Mouse (Mus musculus) cortical plate, adult 2 months (tissue): ENCODE data around the gene Arhgap6.
A peak's percentile ranks its signal among the peaks of the same experiment; 100 is the strongest.

Source experiments
- CTCF ChIP-seq: fragments of 200-500 bp; IDR thresholded peaks from 2 replicates; pipeline ENCODE4 v1.5.1; 2011; ENCODE audit warnings: mild to moderate bottlenecking, control low read depth, low read length; ENCODE audit not compliant: insufficient read depth; ENCODE audit errors: extremely low read depth
- POLR2A ChIP-seq: fragments of 200-500 bp; IDR thresholded peaks from 2 replicates; pipeline ENCODE4 v1.6.1; 2011; ENCODE audit warnings: mild to moderate bottlenecking, low read length, control low read depth; ENCODE audit not compliant: insufficient read depth; ENCODE audit errors: extremely low read depth

- TF ChIP-seq CTCF (no peak), POLR2A (0 out of 2 replicates have a peak, but pooled peaks have one; percentile 19)
Measured at GRCm38 (mm10) chrX:169319945-169320667, 525.2 kb downstream of the Arhgap6 start, which contains the start of gene Hccs.
